Mouse (Mus musculus): ENCODE data around the gene Anxa5. TPM values are rescaled to one million over a fixed set of nuclear protein-coding genes. Genes with fewer than 3 reads are reported as not detected.

Anxa5 gene
- polyA plus RNA-seq (2015; fragmentation: Nextera tagmentation; extraction: Ambion mirVana) = 291 and 326 TPM in 2 replicates

- peak; percentile 100 for DNase-seq (ENCODE audit: low spot score)
- H3K4me2 ChIP-seq (ENCODE audit: low read length) = peak within 1 kb of the TSS; percentile 72
- H3K4me1 ChIP-seq (replicated peaks; ENCODE audit: insufficient read depth, low read length) = peaks cover 6% of the 10 kb centered on the region; the same call in 1 of the 2 replicates
- H3K9ac ChIP-seq (ENCODE audit: low read depth, low read length) = peak within 1 kb of the TSS; percentile 78
- peak; percentile 69 for TF ChIP-seq CTCF (IDR thresholded peaks at IDR 0.05; ENCODE audit: low read depth)
- peak; percentile 99 for ATAC-seq (replicated peaks; ENCODE audit: low FRiP score, low read depth)
- no peaks in the 10 kb centered on the region for H3K36me3 ChIP-seq (ENCODE audit: insufficient read depth, low read length)
- H3K27me3 ChIP-seq (ENCODE audit: insufficient read depth, low read length) = no peaks in the 10 kb centered on the region
- WGBS = under 1% methylated on average over 32 of the region's 32 CpGs
- peak within 1 kb of the TSS; percentile 91 for H3K27ac ChIP-seq
- H3K9me3 ChIP-seq (replicated peaks; ENCODE audit: low read length) = no peaks in the 10 kb centered on the region
- peak within 1 kb of the TSS; percentile 69 for H3K4me3 ChIP-seq (replicated peaks; ENCODE audit: low read depth, low read length)
Measured at GRCm38 (mm10) chr3:36475532-36476087, at the start of gene Anxa5, which contains the start of gene 1810062G17Rik. Gene Anxa5 (minus strand): TSS chr3:36475894. Gene 1810062G17Rik (plus strand): TSS chr3:36475937.

GRCm38 (mm10) chr3:36524466-36524865, 48.8 kb upstream of the Anxa5 start:
- H3K4me3 ChIP-seq (replicated peaks; ENCODE audit: low read depth, low read length) = no peak overlapping the region

DNA sequence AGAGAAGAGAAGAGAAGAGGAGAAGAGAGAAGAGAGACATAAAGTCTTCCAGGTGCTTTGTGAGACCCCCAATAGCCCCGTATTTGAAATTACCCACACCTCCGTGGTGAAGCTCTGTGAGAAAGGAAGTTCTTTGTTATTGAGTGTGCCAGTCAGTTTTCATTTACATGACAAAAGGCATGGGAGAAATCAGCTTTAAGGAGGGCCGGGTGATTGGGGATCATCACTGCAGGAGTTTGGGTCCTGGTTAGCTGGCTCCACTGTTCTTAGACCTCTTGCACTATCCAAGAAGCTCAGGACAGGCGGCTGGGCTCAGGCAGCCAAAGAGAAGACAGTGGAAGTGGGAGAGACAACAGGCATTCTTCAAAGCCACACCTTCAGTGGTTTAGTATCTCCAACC, 46.4 kb upstream of the Anxa5 start:
- H3K27me3 ChIP-seq (ENCODE audit: insufficient read depth, low read length) = peaks cover 23% of the 10 kb centered on the region
- no peak overlapping the region for H3K27ac ChIP-seq
- ATAC-seq (replicated peaks; ENCODE audit: low FRiP score, low read depth) (no peak), DNase-seq (ENCODE audit: low spot score) (no peak)
- TF ChIP-seq CTCF (IDR thresholded peaks at IDR 0.05; ENCODE audit: low read depth) = no peak
- no peak overlapping the region for H3K4me3 ChIP-seq (replicated peaks; ENCODE audit: low read depth, low read length)
- H3K4me1 ChIP-seq (replicated peaks; ENCODE audit: insufficient read depth, low read length) = no peaks in the 10 kb centered on the region
- WGBS = 17% methylated on average over 4 of the region's 4 CpGs
- no peak overlapping the region for H3K9ac ChIP-seq (ENCODE audit: low read depth, low read length)
- no peaks in the 10 kb centered on the region for H3K9me3 ChIP-seq (replicated peaks; ENCODE audit: low read length)
- no peak overlapping the region for H3K4me2 ChIP-seq (ENCODE audit: low read length)
- H3K36me3 ChIP-seq (ENCODE audit: insufficient read depth, low read length) = no peaks in the 10 kb centered on the region

More at GRCm38 (mm10) chr3:36524466-36524865, 48.8 kb upstream of the Anxa5 start:
- no peaks in the 10 kb centered on the region for H3K36me3 ChIP-seq (ENCODE audit: insufficient read depth, low read length)
- no peak for ATAC-seq (replicated peaks; ENCODE audit: low FRiP score, low read depth)
- H3K9ac ChIP-seq (ENCODE audit: low read depth, low read length) = no peak overlapping the region
- H3K4me1 ChIP-seq (replicated peaks; ENCODE audit: insufficient read depth, low read length) = no peaks in the 10 kb centered on the region
- H3K9me3 ChIP-seq (replicated peaks; ENCODE audit: low read length) = no peaks in the 10 kb centered on the region
- H3K4me2 ChIP-seq (ENCODE audit: low read length) = no peak overlapping the region
- 79% methylated on average over 3 of the region's 3 CpGs for WGBS
- no peak for DNase-seq (ENCODE audit: low spot score)
- peaks cover 16% of the 10 kb centered on the region for H3K27me3 ChIP-seq (ENCODE audit: insufficient read depth, low read length)
- H3K27ac ChIP-seq = no peak overlapping the region
- TF ChIP-seq CTCF (IDR thresholded peaks at IDR 0.05; ENCODE audit: low read depth) = no peak

GRCm38 (mm10) chr3:36521073-36522060, 45.7 kb upstream of the Anxa5 start, which contains the start of gene Gm11549:
Gene Gm11549 (minus strand): TSS chr3:36521813.
- H3K4me2 ChIP-seq (ENCODE audit: low read length) = peak within 1 kb of the TSS; percentile 60
- H3K9me3 ChIP-seq (replicated peaks; ENCODE audit: low read length) = no peaks in the 10 kb centered on the region
- no peak within 1 kb of the TSS for H3K9ac ChIP-seq (ENCODE audit: low read depth, low read length)
- peak within 1 kb of the TSS; percentile 32 for H3K4me3 ChIP-seq (replicated peaks; ENCODE audit: low read depth, low read length)
- DNase-seq (ENCODE audit: low spot score) (peak; percentile 22), ATAC-seq (replicated peaks; ENCODE audit: low FRiP score, low read depth) (no peak)
- no peak within 1 kb of the TSS for H3K27ac ChIP-seq
- 1% methylated on average over 51 of the region's 51 CpGs for WGBS
- no peaks in the 10 kb centered on the region for H3K36me3 ChIP-seq (ENCODE audit: insufficient read depth, low read length)
- no peaks in the 10 kb centered on the region for H3K4me1 ChIP-seq (replicated peaks; ENCODE audit: insufficient read depth, low read length)
- no peak for TF ChIP-seq CTCF (IDR thresholded peaks at IDR 0.05; ENCODE audit: low read depth)
- peaks cover 23% of the 10 kb centered on the region for H3K27me3 ChIP-seq (ENCODE audit: insufficient read depth, low read length)

DNA sequence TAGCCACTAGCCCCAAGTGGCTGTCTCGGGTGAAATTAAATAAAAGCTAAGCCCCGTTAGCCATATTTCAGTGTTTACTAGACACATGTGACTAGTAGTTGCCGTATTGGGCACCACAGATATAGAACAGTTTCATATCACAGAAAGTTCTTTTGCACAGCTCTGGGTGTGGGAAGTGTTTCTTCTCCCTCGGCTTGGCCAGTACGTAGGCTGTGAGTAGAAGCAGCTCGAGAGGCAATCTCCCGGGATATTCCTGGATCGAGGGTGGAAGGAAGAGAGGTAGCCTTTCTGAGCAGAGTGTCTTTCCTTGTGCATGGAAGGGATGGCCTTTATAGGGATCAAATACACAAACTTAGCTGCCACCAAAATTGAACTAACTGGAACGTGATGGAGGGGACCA, 40.5 kb upstream of the Anxa5 start:
- no peak for ATAC-seq (replicated peaks; ENCODE audit: low FRiP score, low read depth)
- H3K27ac ChIP-seq = no peak overlapping the region
- H3K9ac ChIP-seq (ENCODE audit: low read depth, low read length) = no peak overlapping the region
- 85% methylated on average over 9 of the region's 9 CpGs for WGBS
- H3K4me3 ChIP-seq (replicated peaks; ENCODE audit: low read depth, low read length) = no peak overlapping the region
- no peaks in the 10 kb centered on the region for H3K9me3 ChIP-seq (replicated peaks; ENCODE audit: low read length)
- no peaks in the 10 kb centered on the region for H3K36me3 ChIP-seq (ENCODE audit: insufficient read depth, low read length)
- no peak overlapping the region for H3K4me2 ChIP-seq (ENCODE audit: low read length)
- DNase-seq (ENCODE audit: low spot score) = no peak
- H3K4me1 ChIP-seq (replicated peaks; ENCODE audit: insufficient read depth, low read length) = no peaks in the 10 kb centered on the region
- H3K27me3 ChIP-seq (ENCODE audit: insufficient read depth, low read length) = peaks cover 19% of the 10 kb centered on the region
- TF ChIP-seq CTCF (IDR thresholded peaks at IDR 0.05; ENCODE audit: low read depth) = no peak

- ATAC-seq (replicated peaks; ENCODE audit: low FRiP score, low read depth) (no peak), DNase-seq (ENCODE audit: low spot score) (no peak)
- no peaks in the 10 kb centered on the region for H3K4me1 ChIP-seq (replicated peaks; ENCODE audit: insufficient read depth, low read length)
- no peaks in the 10 kb centered on the region for H3K9me3 ChIP-seq (replicated peaks; ENCODE audit: low read length)
- WGBS = 71% methylated on average over 6 of the region's 6 CpGs
- no peak overlapping the region for H3K4me3 ChIP-seq (replicated peaks; ENCODE audit: low read depth, low read length)
- TF ChIP-seq CTCF (IDR thresholded peaks at IDR 0.05; ENCODE audit: low read depth) = no peak
- no peaks in the 10 kb centered on the region for H3K27me3 ChIP-seq (ENCODE audit: insufficient read depth, low read length)
- no peaks in the 10 kb centered on the region for H3K36me3 ChIP-seq (ENCODE audit: insufficient read depth, low read length)
- no peak overlapping the region for H3K9ac ChIP-seq (ENCODE audit: low read depth, low read length)
- no peak overlapping the region for H3K4me2 ChIP-seq (ENCODE audit: low read length)
- H3K27ac ChIP-seq = no peak overlapping the region
Measured at GRCm38 (mm10) chr3:36511491-36511890, 35.8 kb upstream of the Anxa5 start.

Measured in kidney, postnatal 0 days (tissue).